Mouse (Mus musculus) midbrain, embryonic 16.5 days (tissue): ENCODE results near the gene Ccdc85a. TPM values are rescaled to one million over a fixed set of nuclear protein-coding genes. Genes with fewer than 3 reads are reported as not detected.
A peak's percentile ranks its signal among the peaks of the same experiment; 100 is the strongest.
"Not testable (repeated sequence)": the region's sequence is repeated elsewhere in the genome, so short reads cannot be mapped to it uniquely, and the experiment has no call there.

Source experiments
- ATAC-seq: fragments of 200-750 bp; cut with Nextera tagmentation; 2 replicates; pipeline ENCODE4 v1.8.0; 2017; ENCODE audit warnings: moderate TSS enrichment
- H3K27ac ChIP-seq: fragments of 300-500 bp; sonication (generic); 2 replicates; pipeline ENCODE4 v1.5.1; 2014; ENCODE audit warnings: mild to moderate bottlenecking, low read length, mixed read lengths
- H3K27me3 ChIP-seq: fragments of 300-500 bp; sonication (generic); 2 replicates; pipeline ENCODE4 v1.6.1; 2014; ENCODE audit warnings: low read depth, low read length, mixed read lengths; ENCODE audit not compliant: control insufficient read depth, insufficient read depth
- H3K36me3 ChIP-seq: fragments of 300-500 bp; sonication (generic); 2 replicates; pipeline ENCODE4 v1.6.1; 2014; ENCODE audit warnings: mild to moderate bottlenecking, low read length, moderate library complexity, mixed read lengths; ENCODE audit not compliant: control insufficient read depth, insufficient read depth
- H3K4me1 ChIP-seq: fragments of 300-500 bp; sonication (generic); 2 replicates; pipeline ENCODE4 v1.6.1; 2014; ENCODE audit warnings: mild to moderate bottlenecking, low read length, mixed read lengths; ENCODE audit not compliant: control insufficient read depth, insufficient read depth
- H3K4me2 ChIP-seq: fragments of 300-500 bp; sonication (generic); 2 replicates; pipeline ENCODE4 v1.6.1; 2014; ENCODE audit warnings: mild to moderate bottlenecking, low read length, mixed read lengths
- H3K4me3 ChIP-seq: fragments of 300-500 bp; sonication (generic); 2 replicates; pipeline ENCODE4 v1.5.1; 2014; ENCODE audit warnings: low read depth, mild to moderate bottlenecking, low read length, moderate library complexity, mixed read lengths
- H3K9ac ChIP-seq: fragments of 300-500 bp; sonication (generic); 2 replicates; pipeline ENCODE4 v1.6.1; 2014; ENCODE audit warnings: low read depth, low read length, mixed read lengths
- H3K9me3 ChIP-seq: fragments of 300-500 bp; sonication (generic); replicated peaks from 2 replicates; pipeline ENCODE4 v1.6.1; 2014; ENCODE audit warnings: mild to moderate bottlenecking, low read length, mixed read lengths; ENCODE audit not compliant: control insufficient read depth, poor library complexity, severe bottlenecking
- WGBS: fragments of 180-500 bp; shearing (Covaris S2); extraction: QIAGEN DNeasy Blood & Tissue Kit; methylation state at CpG from one replicate; pipeline ENCODE4 v1.1.7; 2014; 5-methylcytosine and 5-hydroxymethylcytosine counted together
- polyA plus RNA-seq: library from polyadenylated mRNA; unstranded; fragments of >200 nt; fragmentation: Nextera tagmentation; extraction: Ambion mirVana; gene quantifications from 2 replicates; pipeline ENCODE4 v1.2.1, GENCODE M21; 2015

Ccdc85a gene
- polyA plus RNA-seq, 1 experiment from 2014 or later, result 69.8 TPM

- no peak overlapping the region for H3K4me2 ChIP-seq
- no peak overlapping the region for H3K4me3 ChIP-seq
- ATAC-seq, result no peak
- H3K27me3 ChIP-seq, result no peaks in the 10 kb centered on the region
- no peak overlapping the region for H3K9ac ChIP-seq
- no peaks in the 10 kb centered on the region for H3K36me3 ChIP-seq
- no peaks in the 10 kb centered on the region for H3K9me3 ChIP-seq
- H3K4me1 ChIP-seq, result no peaks in the 10 kb centered on the region
- H3K27ac ChIP-seq, result no peak overlapping the region
These were observed 118.4 kb downstream of the Ccdc85a start for GRCm38 (mm10) chr11:28465726-28466125.

GRCm38 (mm10) chr11:28464926-28465325 is 119.2 kb downstream of the Ccdc85a start:
- H3K9me3 ChIP-seq, result no peaks in the 10 kb centered on the region
- H3K4me1 ChIP-seq, result no peaks in the 10 kb centered on the region
- no peak for ATAC-seq
- H3K4me3 ChIP-seq, result no peak overlapping the region
- no peaks in the 10 kb centered on the region for H3K36me3 ChIP-seq
- no peak overlapping the region for H3K9ac ChIP-seq
- 93% methylated on average over 1 of the region's 1 CpGs for WGBS
- H3K27me3 ChIP-seq, result no peaks in the 10 kb centered on the region
- no peak overlapping the region for H3K27ac ChIP-seq
- no peak overlapping the region for H3K4me2 ChIP-seq

DNA sequence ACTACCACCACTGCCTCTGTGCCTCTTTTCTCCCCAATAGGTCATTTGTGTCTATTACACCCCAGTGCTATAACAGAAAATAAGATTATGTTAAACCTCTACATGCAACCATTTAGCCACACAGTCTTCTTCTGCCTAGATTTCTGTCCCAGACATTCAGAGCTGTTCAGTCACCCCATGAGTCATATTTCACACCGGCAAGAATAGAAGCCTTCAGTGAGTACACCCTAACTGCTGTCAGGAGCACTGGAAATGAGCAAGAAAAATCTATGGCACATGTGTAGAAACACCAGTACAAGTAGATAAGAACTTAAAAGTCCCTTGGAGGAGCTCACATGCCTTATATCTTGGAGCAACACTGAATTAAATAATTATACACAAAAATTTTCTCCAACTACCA is 125.0 kb downstream of the Ccdc85a start:
- H3K27ac ChIP-seq, result no peak overlapping the region
- ATAC-seq, result no peak
- 95% methylated on average over 1 of the region's 1 CpGs for WGBS

DNA sequence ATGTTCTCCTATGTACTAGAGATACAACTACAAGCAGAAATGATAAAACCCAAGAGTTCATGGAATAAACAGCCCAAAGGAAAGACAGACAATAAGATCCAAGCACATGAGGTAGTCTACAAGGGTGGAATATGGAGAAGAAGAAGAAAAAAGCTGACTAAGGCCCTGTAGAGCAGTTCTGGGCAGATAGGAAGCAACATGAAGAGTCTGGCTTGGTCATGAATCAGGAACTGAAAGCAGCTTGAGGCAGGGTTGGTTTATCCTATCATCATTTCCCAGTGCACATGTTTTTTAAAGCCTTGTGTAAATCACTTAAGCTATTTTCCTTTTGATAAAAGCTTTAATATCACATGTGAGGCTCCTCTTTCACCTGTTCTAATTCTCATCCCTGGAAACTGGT is 144.2 kb downstream of the Ccdc85a start:
- Histone ChIP-seq H3K27ac (no peak overlapping the region), H3K4me3 (no peak overlapping the region), H3K36me3 (no peaks in the 10 kb centered on the region), H3K9ac (no peak overlapping the region), H3K27me3 (no peaks in the 10 kb centered on the region), H3K4me1 (no peaks in the 10 kb centered on the region), H3K4me2 (no peak overlapping the region), H3K9me3 (no peaks in the 10 kb centered on the region)
- ATAC-seq, result no peak

More for the DNA sequence above, 125.0 kb downstream of the Ccdc85a start:
- Histone ChIP-seq H3K9ac (no peak overlapping the region), H3K4me1 (no peaks in the 10 kb centered on the region), H3K4me2 (no peak overlapping the region), H3K4me3 (no peak overlapping the region), H3K36me3 (no peaks in the 10 kb centered on the region), H3K27me3 (no peaks in the 10 kb centered on the region), H3K9me3 (no peaks in the 10 kb centered on the region)

DNA sequence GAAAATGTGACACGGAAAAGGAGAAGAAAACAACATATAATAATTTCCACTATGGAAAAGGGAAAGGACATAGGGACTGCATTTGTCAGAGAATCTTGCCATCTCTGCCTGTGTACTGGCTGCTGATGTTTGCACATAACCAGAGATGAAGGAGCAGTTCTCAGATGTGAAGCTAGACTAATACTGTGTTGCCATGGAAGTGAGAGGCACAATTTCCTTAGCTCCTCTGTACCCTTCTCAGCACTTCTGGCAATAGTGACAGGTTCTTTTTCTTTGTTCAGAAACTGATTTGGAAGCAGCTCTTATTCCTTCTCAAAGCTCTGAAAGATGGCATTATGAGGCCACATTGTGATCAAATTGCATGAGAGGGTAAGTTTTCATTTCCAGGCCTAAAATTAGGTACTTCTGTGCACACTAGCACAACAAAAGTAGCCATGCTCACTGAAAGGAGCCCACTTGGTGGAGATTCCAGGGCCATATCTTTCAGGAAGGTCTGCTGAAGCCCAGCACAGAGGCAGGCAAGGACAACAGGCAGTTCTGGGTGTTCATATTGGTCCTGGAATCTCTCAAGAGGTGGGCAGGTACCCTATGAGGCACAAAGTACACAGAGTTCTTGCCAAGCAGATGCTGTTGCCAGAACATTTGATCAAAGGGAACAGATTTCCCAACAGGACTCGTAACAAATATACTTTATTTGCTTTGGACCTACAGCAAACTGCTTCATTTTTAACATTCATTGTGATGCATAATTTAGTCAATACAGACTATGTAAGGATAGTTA is 161.5 kb downstream of the Ccdc85a start:
- Histone ChIP-seq H3K9me3 (no peaks in the 10 kb centered on the region), H3K27me3 (no peaks in the 10 kb centered on the region), H3K4me1 (0 out of 2 replicates have a peak, but pooled peaks cover 3% of the 10 kb centered on the region), H3K27ac (peak overlapping the region; percentile 31; the same call in 1 of the 2 replicates), H3K9ac (no peak overlapping the region), H3K36me3 (no peaks in the 10 kb centered on the region), H3K4me3 (no peak overlapping the region), H3K4me2 (no peak overlapping the region)
- WGBS, result 91% methylated on average over 2 of the region's 2 CpGs
- ATAC-seq, result peak; percentile 32; the same call in 1 of the 2 replicates

GRCm38 (mm10) chr11:28415841-28416240 is 168.3 kb downstream of the Ccdc85a start:
- H3K36me3 ChIP-seq, result no peaks in the 10 kb centered on the region
- WGBS, result 57% methylated on average over 2 of the region's 2 CpGs
- H3K27ac ChIP-seq, result no peak overlapping the region
- ATAC-seq, result no peak
- H3K27me3 ChIP-seq, result no peaks in the 10 kb centered on the region
- H3K4me2 ChIP-seq, result no peak overlapping the region
- H3K4me3 ChIP-seq, result no peak overlapping the region
- no peak overlapping the region for H3K9ac ChIP-seq
- no peaks in the 10 kb centered on the region for H3K4me1 ChIP-seq
- no peaks in the 10 kb centered on the region for H3K9me3 ChIP-seq

DNA sequence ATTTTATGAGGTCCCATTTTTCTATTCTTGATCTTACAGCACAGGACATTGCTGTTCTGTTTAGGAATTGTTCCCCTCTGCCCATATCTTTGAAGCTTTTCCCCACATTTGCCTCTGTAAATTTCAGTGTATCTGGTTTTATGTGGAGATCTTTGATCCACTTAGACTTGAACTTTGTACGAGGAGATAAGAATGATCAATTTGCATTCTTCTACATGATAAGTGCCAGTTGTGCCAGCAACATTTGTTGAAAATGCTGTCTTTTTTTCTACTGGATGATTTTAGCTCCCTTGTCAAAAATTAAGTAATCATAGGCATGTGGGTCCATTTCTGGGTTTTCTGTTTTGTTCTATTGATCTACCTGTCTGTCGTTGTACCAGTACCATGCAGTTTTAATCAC is 174.2 kb downstream of the Ccdc85a start:
- H3K4me2 ChIP-seq, H3K36me3 ChIP-seq, H3K9ac ChIP-seq, H3K4me3 ChIP-seq, H3K4me1 ChIP-seq, H3K9me3 ChIP-seq, H3K27ac ChIP-seq, H3K27me3 ChIP-seq, ATAC-seq: not testable (repeated sequence)
- WGBS, result 86% methylated on average over 2 of the region's 2 CpGs

- WGBS, result 69% methylated on average over 1 of the region's 1 CpGs
- H3K9ac ChIP-seq, result no peak overlapping the region
- H3K4me3 ChIP-seq, result no peak overlapping the region
- ATAC-seq, result no peak
- no peaks in the 10 kb centered on the region for H3K36me3 ChIP-seq
- no peak overlapping the region for H3K27ac ChIP-seq
- no peak overlapping the region for H3K4me2 ChIP-seq
- no peaks in the 10 kb centered on the region for H3K9me3 ChIP-seq
- no peaks in the 10 kb centered on the region for H3K4me1 ChIP-seq
- H3K27me3 ChIP-seq, result no peaks in the 10 kb centered on the region
These were observed 187.0 kb downstream of the Ccdc85a start for GRCm38 (mm10) chr11:28397166-28397565.

GRCm38 (mm10) chr11:28375891-28376290 is 208.2 kb downstream of the Ccdc85a start:
- H3K4me2 ChIP-seq, result no peak overlapping the region
- 0 out of 2 replicates have a peak, but pooled peaks cover 2% of the 10 kb centered on the region for H3K9me3 ChIP-seq
- ATAC-seq, result no peak
- H3K27me3 ChIP-seq, result no peaks in the 10 kb centered on the region
- no peak overlapping the region for H3K27ac ChIP-seq
- H3K36me3 ChIP-seq, result no peaks in the 10 kb centered on the region
- H3K9ac ChIP-seq, result no peak overlapping the region
- no peaks in the 10 kb centered on the region for H3K4me1 ChIP-seq
- no peak overlapping the region for H3K4me3 ChIP-seq
